Mouse (Mus musculus) spleen, adult 2 months (tissue): ENCODE data around the gene Rai14.

ENCODE experiments used
- CTCF ChIP-seq: fragments of 200-500 bp; IDR thresholded peaks from 2 replicates; pipeline ENCODE4 v1.5.1; 2011; ENCODE audit warnings: mild to moderate bottlenecking, inconsistent platforms; ENCODE audit not compliant: insufficient read depth, insufficient read length, insufficient replicate concordance; ENCODE audit errors: extremely low read depth
- POLR2A ChIP-seq: fragments of 200-500 bp; IDR thresholded peaks from 2 replicates; pipeline ENCODE4 v1.6.1; 2011; ENCODE audit warnings: low read depth, low read length, inconsistent platforms

DNA sequence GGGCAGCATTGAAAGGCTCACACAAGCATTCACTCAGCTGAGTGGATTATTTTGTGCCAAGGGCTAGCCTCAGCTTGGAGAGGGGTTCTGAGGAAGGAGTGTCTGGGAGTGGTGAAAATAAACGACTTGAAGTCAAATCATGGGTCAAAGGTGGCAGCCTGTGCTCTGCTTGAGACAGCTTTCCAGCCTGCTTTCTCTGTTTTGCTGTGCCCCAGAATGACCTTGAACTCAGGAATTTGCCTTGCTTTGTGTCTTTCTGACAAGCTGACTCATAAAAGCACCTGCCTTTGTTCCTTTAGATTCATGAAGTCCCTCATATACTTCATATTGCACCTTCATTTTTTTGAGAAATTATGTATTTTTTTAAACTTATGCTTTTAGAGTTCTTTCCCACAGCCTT lies 150.2 kb downstream of the Rai14 start:
- TF ChIP-seq CTCF (no peak), POLR2A (no peak)
